Mouse (Mus musculus): ENCODE results near the gene Vrk2.

DNA sequence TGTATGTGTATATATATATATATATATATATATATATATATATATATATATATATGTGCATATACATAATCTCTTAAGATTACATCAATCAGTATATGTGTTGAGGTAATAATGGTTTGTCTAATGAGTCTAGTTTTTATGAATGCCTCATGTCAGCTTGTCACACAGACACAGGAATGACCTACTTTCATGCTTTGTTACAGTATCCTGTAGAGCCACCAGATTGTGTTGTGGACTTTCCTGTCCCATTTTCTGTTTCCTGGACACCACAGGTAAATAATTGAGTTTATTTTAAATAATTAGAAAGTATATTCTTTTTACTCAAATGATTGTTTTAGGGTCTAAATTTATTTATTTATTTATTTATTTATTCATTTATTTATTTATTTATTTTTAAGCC lies 159.6 kb downstream of the Vrk2 start:
- TF ChIP-seq CTCF (IDR thresholded peaks at IDR 0.05; ENCODE audit: control insufficient read depth, insufficient read depth, insufficient read length) (no peak), MAX (IDR thresholded peaks at IDR 0.05) (no peak), MYOD1 (IDR thresholded peaks at IDR 0.05; ENCODE audit: control insufficient read depth, insufficient read length, low read depth) (no peak), USF1 (IDR thresholded peaks at IDR 0.05; ENCODE audit: low read depth) (no peak)

Data from C2C12 (cell line).